Mouse (Mus musculus) urinary bladder, adult 2 months (tissue): ENCODE data around the gene Mpl. TPM values are rescaled to one million over a fixed set of nuclear protein-coding genes. Genes with fewer than 3 reads are reported as not detected.

Experiments
- DNase-seq: peaks from one replicate; pipeline ENCODE4 v3.0.0; 2022; ENCODE audit warnings: low spot score
- polyA plus RNA-seq: library from polyadenylated mRNA; depleted of rRNA; stranded (reverse); fragments of >200 nt; gene quantifications from 2 replicates; pipeline ENCODE4 v1.2.3, GENCODE M21; 2012

Gene Mpl
- polyA plus RNA-seq, 1 experiment, result 0.06 TPM

GRCm38 (mm10) chr4:118427768-118428451 is 29.4 kb downstream of the Mpl start, which contains the start of gene Elovl1:
Elovl1 (plus strand) TSS chr4:118428093.
- DNase-seq, result peak; percentile 84

- DNase-seq, result no peak
Measured at GRCm38 (mm10) chr4:118427415-118427767, 29.9 kb downstream of the Mpl start.

GRCm38 (mm10) chr4:118425374-118425773 is 31.9 kb downstream of the Mpl start:
- DNase-seq, result no peak

GRCm38 (mm10) chr4:118424541-118425160 is 32.7 kb downstream of the Mpl start:
- no peak for DNase-seq

- no peak for DNase-seq
Measured at GRCm38 (mm10) chr4:118421384-118421783, 35.9 kb downstream of the Mpl start.

GRCm38 (mm10) chr4:118417112-118417797 is 40.1 kb downstream of the Mpl start:
- DNase-seq, result no peak

- DNase-seq, result no peak
Measured at GRCm38 (mm10) chr4:118416329-118416728, 41.0 kb downstream of the Mpl start.

GRCm38 (mm10) chr4:118415779-118416178 is 41.5 kb downstream of the Mpl start:
- DNase-seq, result no peak

GRCm38 (mm10) chr4:118413553-118413952 is 43.8 kb downstream of the Mpl start:
- no peak for DNase-seq

- DNase-seq, result no peak
Measured at GRCm38 (mm10) chr4:118410871-118411270, 46.4 kb downstream of the Mpl start.

GRCm38 (mm10) chr4:118409142-118409900 is 48.0 kb downstream of the Mpl start, which contains the start of the genes Szt2 and Med8:
Szt2 (minus strand) TSS chr4:118409273.
Med8 (plus strand) TSS chr4:118409337.
- DNase-seq, result peak; percentile 83

- no peak for DNase-seq
Measured at GRCm38 (mm10) chr4:118402701-118403100, 54.6 kb downstream of the Mpl start.

- no peak for DNase-seq
Measured at GRCm38 (mm10) chr4:118401918-118402317, 55.4 kb downstream of the Mpl start.

GRCm38 (mm10) chr4:118401421-118401820 is 55.9 kb downstream of the Mpl start:
- DNase-seq, result no peak

GRCm38 (mm10) chr4:118398400-118398799 is 58.9 kb downstream of the Mpl start:
- DNase-seq, result no peak

- no peak for DNase-seq
Measured at GRCm38 (mm10) chr4:118396433-118396832, 60.9 kb downstream of the Mpl start.

GRCm38 (mm10) chr4:118395289-118395688 is 62.0 kb downstream of the Mpl start:
- DNase-seq, result no peak

- DNase-seq, result no peak
Measured at GRCm38 (mm10) chr4:118394505-118394904, 62.8 kb downstream of the Mpl start.
